Mouse (Mus musculus) ovary, adult 18-20 months (tissue): ENCODE results near the gene Mmp9.

Experiments used
- DNase-seq: peaks from one replicate; pipeline ENCODE4 v3.0.0; 2022; ENCODE audit warnings: low spot score, mixed read lengths

Gene Mmp9

GRCm38 (mm10) chr2:164940140-164940830 lies at the start of gene Mmp9:
TSS of gene Mmp9 (plus strand) at chr2:164940780.
- no peak for DNase-seq

GRCm38 (mm10) chr2:164891056-164891834 lies 49.3 kb upstream of the Mmp9 start:
- DNase-seq = no peak

DNA sequence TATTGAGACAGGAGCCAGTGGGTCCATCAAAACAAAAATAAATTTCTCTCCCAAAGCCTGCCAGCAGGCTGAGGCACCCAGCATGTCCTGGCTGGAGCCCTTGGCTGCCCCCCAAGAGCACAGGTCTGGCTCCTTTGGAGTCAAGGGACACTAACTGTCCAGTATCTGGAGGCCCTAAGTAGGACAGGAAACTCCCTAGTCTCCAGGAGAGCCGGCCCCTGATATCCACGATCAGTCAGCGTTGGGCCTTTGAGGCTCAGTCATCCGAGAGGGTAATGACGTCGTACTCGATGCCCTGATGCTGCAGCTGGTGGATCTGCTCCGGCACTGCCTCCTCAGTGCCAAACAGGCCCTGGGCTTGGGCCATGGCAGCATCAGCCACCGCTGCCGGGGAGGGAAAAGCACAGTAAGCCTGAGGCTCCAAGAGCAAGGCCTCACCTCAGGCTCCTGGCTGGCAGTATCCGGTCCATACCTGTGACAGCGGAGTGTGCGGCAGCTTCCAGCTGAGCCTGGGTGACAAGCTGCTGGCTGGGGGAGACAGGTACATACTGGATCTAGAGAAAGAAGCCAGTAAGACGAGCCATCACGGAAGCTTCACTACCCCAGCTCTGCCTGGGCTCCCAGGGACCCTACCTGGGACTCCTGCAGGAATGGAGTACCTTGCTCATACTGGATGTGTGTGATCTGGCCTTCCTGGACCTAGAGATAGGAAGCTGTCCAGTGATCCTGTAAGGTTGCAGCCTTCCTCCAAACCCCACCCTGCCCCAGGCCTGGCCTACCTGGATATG lies 48.5 kb upstream of the Mmp9 start:
- DNase-seq = no peak

- no peak for DNase-seq
Measured at GRCm38 (mm10) chr2:164892696-164893216, 47.8 kb upstream of the Mmp9 start.

- no peak for DNase-seq
Measured at GRCm38 (mm10) chr2:164894048-164894447, 46.5 kb upstream of the Mmp9 start.

GRCm38 (mm10) chr2:164894644-164895043 lies 45.9 kb upstream of the Mmp9 start:
- DNase-seq = no peak

DNA sequence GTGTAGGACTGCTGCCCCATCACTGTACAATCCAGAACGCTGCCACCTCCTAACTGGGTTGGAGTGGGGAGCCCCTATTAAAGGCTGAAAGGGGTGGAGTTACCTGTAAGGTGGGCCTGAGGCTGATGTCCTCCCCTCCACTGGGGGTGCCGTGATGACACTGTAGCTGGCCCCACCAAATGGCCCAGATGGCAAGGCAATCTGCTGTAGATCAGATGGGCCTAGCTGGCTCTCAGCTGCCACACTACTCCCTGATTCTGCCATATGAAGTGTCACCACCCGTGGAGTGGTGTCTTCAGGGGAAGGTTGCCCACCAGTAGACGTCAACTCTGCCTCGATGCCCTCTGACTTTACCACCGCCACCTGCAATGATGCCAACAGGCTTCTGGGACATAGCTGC lies 44.7 kb upstream of the Mmp9 start:
- no peak for DNase-seq

DNA sequence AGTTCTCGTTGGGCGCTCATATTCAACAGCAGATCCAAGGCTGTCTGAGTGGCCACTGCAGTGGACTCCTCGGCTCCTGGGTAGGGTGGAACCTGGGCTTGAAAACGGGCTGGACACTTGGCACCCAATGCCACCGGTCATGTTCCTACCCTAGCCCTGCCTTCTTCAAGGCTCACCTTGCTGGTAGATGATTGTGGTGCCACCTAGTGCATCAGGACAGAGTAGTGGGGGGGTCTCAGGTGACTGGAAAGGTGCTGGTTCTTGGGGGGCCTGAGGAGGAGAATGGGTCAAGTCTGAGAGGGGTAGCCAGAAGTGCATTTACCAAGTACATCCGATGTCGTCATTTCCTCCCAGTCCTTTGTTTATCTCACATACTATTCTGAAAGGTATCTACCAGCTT lies 42.6 kb upstream of the Mmp9 start:
- no peak for DNase-seq

GRCm38 (mm10) chr2:164899034-164899433 lies 41.5 kb upstream of the Mmp9 start:
- DNase-seq = no peak

DNA sequence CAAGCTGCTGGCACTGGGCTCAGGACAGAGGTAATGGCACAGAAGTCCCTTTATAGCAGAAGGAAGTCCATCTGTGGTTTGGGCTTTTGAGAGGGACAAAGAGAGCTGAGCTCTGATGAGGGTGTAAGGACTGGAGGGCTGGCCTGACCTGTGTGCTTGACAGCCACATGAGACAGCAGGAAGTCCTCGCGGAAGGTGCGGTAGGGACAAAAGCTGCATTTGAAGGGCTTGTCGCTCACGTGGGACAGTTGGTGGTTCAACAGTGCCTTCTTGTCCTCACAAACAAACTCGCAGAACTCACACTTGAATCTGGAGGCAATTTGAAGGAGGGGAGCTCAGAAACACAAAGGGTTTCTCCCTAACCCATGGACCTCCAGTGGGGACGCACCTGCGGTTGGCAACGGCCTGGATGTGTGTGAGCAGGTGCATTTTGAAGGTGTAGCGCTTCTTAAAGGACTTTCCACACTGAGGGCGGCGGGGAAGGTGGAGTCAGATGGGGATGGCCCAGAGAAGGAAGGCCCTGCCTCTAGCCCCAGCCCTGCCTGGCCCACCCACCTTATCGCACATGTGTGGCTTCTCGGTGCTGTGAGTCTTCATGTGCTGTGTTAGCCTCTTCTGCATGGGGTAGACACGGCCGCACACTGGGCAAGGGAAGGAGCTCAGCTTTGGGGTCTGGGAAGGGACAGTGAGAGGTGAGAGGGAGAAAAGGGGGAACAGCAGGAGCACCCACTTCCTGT lies 40.7 kb upstream of the Mmp9 start:
- no peak for DNase-seq

DNA sequence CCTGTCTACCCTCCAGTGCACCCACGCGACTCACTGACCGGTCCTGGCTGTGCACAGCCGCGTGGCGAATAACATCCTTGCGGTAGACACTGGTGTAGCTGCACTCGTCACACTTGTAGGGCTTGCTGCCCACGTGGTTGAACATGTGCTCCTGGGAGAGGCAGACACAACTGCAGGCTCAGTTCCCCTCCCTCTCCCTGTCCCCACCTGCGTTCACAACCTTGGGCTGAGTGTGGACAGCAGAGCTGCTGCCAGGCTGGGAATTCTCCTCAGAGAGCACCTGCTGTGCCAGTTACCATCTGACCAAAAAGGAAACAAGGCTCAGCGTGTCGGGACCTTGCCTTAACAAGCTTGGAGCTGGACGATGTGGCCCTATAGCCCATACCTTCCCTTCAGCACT lies 39.2 kb upstream of the Mmp9 start:
- DNase-seq = no peak

- no peak for DNase-seq
Measured at GRCm38 (mm10) chr2:164903496-164903895, 37.1 kb upstream of the Mmp9 start.

DNA sequence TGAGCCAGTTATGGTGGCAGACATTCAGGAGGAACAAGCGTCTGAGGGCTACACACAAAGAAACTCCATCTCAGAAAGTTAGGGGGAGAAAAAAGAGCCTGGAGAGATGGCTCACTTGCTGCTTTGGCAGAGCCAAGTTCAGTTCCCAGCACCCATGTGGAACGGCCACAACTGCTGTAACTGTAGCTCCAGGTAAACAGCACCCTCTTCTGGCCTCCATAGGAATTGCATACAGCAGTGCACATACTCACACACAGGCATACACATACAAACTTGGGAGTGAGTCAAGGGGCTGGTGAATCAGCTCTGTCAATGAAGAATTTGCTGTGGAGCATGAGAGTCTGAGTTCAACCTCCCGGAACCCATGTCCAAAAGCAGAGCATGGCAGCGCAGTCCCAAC lies 34.5 kb upstream of the Mmp9 start:
- DNase-seq = no peak

DNA sequence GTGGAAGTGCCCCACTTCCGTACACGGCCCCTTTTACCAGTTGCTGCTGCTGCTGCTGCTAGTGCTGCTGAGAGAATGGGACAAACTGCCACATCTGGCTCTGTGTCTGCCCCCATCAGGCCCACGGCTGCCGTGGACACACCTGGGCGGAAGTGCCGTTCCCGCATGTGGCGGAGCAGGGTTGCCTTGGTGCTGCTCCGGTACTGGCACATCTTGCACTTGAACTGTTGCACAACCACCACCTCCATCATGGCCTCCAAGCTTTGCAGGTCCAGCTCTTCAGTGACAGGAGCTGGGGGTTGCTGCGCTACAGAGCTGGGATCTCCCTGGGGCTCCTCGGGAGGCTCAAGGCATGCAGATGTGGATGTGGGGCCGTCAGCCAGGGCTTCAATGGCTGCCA lies 33.1 kb upstream of the Mmp9 start:
- no peak for DNase-seq

DNA sequence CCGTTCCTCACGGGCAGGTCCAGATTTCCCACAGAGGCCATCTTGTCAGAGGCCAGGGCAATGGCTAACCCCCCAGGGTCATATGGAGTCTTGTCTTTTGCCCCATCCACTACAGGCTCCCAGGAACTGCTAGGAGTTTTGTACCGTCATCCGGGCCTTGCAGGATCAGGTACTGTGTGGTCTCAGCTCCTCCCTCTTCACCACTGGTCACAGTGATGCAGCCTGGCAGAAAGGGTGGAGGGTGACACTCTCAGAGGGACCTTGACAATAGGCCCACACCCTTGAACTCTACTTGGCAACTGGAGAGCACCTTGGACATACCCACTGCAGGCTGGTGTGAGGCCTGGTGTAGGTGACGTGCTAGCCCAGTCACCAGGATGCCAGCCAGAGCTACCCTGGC lies 32.6 kb upstream of the Mmp9 start:
- DNase-seq = no peak

- no peak for DNase-seq
Measured at GRCm38 (mm10) chr2:164909100-164909499, 31.5 kb upstream of the Mmp9 start.

DNA sequence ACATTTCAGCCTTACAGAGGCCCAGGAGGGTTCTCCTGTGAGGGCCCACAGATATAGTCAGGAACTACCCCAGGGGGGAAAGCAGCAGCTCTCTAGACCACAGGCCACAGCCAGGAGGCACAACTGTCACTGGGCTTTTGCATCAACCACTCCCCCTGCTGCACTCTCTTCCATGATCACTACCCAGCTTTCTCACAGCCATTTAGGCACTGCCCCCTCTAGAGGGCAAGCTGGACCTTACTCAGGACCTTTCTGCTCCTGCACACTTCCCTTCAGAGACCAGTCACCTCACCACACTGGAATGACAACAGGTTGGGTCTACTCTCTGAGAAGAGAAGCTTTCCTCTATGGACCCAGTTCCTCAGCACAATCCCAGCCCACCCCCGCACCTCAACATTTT lies 31.0 kb upstream of the Mmp9 start:
- DNase-seq = no peak

DNA sequence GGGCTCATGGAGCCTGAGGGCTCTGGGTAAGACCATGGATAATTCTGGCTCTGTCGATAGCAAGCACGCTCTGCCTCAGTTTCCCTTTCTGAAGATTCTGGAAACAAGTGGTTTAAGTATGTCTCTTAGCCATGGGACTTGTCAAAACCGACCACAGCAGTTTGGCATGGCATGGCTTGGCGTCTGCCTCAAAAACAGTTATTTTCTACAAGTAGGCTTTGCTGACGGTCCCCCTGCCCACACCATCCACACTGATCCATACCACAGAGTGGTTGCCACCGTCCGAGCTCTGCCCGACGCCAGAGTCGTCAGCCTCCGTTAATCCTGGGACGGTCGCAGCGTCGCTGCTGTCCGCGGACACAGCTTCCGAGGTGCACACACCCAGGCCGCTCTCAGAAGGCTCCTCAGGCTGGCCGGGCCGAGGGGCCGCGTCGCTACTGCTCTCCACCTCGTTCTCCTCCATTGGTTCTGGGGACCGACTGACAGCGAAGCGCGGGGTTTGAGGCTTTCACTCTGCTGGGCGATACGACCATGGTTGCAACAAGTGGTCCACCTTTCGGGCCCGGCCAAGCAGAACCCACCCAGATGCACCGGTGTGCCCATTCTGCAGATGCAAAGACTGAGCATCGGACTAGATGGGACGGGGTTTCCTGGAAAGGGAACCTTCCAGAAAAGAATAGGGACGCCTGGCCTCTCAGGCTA lies 30.1 kb upstream of the Mmp9 start:
- DNase-seq = no peak

DNA sequence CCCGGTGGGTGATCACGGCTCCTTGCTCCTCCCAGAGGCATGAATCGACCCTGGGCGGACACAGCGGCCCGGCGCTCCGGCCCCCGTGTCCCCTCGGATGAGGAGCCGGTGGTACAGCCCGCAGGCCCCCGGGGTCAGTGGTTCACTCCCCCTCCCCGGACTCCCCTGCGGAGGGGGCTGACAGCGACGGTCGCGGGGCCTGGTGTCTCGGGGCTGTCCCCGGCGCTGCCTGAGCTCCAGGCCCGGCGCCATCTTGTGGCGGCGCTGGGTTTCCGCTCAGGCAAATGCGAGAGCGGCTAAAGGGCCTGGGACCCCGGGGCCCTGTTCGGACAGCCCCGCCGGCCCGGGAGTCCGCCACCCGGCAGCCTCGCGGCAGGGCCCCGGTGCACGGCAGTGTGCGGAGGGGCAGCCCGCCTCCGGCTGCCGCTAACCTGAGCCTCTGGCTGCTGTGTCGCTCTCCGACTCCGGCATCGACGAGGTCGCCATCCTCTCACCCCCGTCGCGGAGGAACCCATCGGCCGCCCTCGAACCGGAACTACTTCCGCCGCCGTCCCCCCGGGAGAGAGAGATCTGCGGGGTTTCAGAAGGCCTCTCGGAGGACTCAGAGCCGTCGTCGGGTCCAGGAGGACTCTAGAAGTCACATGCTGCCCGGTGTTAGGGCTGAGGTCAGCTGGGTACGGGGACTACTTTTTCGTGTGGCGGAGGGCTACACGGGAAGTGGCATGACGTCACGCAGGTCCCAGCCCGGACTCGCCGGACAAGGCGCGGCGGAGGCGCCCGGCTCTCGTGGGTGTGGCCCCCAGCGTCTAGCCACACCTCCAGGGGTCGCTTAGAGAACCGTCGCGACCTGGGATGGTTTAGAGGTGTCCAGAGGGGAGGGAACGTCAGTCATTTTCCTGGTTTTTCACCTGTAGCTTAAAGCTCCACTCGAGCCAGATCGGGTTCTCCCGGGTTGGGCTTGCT lies 29.2 kb upstream of the Mmp9 start, which contains the start of gene Zfp335:
Zfp335 (minus strand) TSS at position 672 of the 963 bp plus-strand sequence.
- DNase-seq = peak; percentile 91

DNA sequence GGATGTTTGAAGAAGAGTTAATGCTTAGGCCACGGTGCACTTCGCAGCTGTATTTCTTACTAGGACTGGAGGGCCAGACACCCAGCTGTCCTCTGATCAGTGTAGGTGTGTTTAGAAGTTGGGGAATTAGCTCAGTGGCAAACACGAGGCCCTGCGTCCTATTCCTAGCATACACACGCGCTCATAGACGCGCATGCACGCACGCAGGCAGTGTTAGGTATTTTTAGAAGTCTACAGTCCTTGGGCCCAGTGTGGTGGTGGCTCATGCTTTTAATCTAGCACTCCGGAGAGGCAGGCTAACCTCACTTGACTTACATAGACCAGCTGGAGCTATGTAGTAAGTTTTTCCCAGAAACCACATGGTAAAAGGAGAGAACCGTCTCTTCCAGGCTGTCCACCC lies 28.4 kb upstream of the Mmp9 start:
- peak; percentile 44 for DNase-seq
